Mouse (Mus musculus): Measurements from ENCODE around the gene March11.

March11 gene

DNA sequence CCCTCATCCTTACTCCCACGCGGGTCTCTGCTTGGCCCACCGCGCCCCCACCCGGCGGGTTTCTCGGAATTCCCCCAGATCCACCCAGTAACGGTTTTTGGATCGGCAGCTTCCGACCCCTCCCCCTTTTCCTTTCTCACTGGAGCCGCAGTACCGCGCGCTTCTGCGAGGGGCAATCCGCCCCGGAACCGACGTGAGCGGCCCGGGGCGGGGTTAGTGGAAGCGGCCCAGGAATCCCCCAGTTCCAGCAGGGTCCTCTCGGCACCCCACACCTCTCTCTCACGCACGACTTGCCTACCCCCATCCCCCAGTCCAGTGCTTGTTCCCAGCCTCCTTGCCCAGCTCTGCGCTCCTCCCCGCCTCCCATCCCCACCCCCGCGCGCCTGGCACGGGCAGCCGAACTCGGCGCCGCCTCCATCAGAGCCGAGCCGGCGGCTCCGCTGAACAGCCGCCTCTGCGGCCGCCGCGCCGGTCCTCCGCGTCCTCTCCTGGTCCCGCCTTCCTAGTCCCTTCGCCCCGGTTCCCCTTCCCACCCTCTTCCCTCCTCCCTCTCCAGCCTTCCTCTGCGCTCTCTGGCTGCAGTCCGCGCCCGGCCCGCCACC, at the start of gene March11:
Gene March11 (plus strand): TSS at position 420 of the 602 bp plus-strand sequence.
- in situ Hi-C loops (cut with MboI, MseI): no loop called here

DNA sequence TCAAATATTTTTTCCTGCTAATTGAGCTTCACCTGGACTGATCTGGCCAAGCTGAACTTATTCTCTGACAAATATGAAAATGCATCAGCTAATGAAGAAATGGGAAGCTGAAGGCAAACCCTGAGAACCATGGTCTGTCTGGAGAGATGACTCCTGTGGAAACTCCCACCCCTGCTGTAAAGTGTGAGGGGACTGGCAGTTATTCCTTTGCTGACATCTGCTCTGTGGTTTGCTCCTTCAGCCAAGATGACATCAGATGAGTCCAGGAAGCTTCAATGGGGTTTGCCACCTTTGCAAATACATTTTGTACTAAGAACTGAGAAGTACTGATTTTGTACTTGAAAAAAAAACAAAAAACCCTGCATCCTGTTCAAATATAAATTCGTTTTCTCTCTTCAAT, 46.5 kb upstream of the March11 start:
- in situ Hi-C loops (cut with MboI, MseI): no loop called here

DNA sequence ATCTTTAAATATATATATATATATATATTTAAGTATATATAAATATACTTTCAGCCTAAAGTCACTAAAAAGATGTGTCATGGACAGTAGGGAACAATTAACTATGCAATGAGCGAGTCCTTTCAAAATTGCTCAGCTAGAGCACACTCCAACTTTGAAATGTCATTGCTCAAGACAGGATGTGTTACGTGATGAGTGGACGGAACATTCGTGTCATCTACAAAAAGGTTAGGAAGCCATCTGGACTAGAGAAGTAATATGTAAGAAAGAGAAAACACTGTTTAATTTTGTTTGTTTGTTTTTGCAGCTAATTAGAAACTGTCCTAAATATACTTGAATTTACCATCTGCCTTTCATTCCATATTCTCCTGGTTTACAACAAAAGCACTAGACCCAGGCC, 39.3 kb upstream of the March11 start:
- in situ Hi-C loops (cut with MboI, MseI): no loop called here

DNA sequence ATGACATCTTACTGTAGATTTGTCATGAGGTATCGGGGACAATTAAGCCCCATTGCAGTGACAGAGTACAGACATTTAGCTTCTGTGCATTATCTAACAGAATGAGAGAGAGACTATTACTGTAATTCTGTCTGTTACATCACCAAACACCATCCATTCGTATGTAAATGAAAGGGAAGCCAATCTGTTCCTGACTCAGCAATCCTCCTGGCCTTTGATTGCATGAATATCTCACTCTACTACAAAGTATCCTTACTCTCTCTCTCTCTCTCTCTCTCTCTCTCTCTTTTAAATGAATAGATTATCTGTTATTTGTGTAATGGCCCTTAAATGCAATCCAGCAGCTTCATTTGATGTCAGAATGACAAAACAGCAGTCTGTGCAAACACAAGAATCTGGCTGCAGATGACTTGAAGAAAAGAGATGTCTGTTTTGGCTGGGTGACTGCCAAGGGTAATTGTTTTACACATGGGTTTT, 32.8 kb upstream of the March11 start:
- in situ Hi-C loops (cut with MboI, MseI): no loop called here

DNA sequence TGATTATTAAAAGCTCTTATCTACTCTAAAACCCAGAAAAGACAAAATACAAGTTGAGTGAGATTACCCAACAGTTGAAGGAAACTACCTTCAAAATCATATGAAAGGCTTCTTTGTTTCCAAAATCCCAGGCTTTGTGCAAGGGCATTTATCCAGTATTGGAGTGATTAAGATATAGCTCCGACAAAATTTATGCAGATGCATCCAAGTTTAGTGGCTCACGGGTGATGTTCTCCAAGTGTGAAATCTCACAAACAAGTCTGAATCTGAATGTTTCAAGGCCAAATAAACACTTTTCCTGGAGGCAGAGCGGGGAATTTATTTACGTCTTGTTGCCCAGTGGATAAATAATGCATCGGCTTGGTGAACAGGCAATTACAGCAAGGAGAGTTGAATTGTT, 32.2 kb upstream of the March11 start:
- in situ Hi-C loops (cut with MboI, MseI): no loop called here

DNA sequence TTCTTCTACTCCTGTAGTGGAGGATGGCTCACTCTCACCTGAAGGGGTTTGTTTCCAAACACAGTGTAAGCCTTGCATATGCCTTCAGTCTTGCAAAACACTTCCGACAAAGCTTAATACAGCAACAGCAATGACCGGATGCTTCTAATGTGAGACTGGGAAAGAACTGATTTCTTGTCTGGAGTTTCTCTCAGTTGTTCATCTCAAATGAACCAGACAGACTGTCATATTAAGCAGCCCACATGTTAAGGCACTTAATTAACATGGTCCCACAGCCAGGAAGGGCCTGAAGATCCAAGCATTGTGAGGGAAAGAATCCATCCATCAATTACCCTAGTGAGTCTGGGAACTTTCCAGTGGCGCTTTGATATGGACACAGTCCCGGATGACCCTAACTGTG, 17.0 kb upstream of the March11 start:
- in situ Hi-C loops (cut with MboI, MseI): no loop called here

DNA sequence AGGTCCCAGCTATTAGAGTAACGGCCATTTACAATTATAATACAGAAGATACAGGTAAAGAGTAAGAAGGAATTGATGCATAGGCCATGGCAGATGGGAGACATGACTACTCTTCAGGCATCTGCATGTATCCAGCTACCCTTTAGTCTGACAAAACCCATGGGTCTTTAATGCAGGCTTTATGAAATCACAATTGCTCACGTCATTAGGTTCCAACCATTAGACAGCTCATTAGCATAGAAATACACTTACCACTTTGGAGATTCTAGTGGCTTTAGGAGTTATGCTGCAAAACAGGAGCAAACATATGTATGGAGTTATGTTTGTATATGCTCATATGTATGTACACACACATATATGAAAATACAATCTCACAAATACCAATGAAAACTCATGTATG, 16.0 kb upstream of the March11 start:
- in situ Hi-C loops (cut with MboI, MseI): no loop called here

DNA sequence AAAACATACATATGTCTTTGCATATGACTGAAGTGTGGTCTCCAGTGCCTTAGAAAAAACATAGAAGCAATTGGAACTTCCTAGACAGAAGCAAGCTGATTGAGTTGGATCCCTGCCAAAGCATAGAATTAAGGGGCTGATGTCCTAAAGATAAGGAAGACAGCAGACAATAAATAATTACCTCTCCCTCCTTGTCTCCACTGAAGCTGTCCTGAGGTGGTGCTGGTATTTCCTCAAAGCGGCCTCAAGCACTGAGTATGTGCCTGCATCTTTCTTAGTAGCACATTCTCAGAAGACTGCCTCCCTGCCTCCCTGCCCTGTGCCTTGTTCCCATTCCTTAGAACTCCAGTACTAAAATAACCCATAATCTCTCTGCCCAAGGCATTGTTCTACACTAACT, 15.6 kb upstream of the March11 start:
- in situ Hi-C loops (cut with MboI, MseI): no loop called here

DNA sequence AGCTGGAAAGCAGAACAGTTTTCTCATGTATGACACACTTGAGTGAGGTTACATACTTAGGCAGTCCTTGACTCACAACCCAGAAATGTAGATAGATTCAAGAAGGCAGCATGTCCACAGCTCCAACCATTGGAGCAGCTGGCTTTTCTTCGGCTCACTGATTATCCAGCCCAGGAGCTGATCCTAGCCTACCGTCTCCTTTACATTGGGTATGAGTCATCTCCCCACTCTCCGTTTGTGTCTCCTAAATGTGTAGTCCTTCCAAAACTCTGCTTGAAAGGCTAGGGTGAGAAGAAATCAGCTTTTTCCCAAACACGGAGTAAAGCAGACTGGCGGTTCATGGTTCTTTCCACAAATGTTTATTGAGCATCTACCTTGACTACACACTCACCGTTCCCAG, 10.2 kb upstream of the March11 start:
- in situ Hi-C loops (cut with MboI, MseI): no loop called here

DNA sequence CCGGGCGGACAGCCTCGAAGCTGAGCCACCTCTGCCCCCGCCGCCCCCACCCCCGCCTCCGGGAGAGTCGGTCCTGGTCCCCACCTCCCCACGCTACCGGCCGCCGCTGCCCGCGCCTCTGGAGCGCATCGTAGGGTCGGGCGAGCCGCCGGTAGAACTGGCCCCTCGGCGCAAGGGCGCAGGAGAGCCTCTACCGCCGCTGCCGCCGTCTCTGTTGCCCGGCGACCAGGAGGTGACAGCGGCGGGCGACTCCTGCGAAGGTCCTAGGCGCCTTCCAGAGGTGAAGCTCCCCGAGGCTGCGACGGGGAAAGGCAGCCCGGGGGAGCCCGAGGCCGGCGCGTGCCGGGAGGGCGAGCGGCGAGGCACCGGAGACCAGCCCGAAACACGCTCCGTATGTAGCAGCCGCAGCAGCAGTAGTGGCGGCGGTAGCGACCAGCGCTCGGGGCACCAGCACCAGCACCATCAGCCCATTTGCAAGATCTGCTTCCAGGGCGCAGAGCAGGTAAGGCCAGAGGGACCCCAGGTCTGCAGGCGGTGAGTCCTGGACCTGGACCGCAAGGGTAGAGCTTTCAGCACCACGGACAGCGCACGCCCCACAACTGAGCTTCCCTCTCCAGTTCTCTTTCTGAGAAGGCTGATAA, 563 bp downstream of the March11 start:
- in situ Hi-C loops (cut with MboI, MseI): no loop called here

DNA sequence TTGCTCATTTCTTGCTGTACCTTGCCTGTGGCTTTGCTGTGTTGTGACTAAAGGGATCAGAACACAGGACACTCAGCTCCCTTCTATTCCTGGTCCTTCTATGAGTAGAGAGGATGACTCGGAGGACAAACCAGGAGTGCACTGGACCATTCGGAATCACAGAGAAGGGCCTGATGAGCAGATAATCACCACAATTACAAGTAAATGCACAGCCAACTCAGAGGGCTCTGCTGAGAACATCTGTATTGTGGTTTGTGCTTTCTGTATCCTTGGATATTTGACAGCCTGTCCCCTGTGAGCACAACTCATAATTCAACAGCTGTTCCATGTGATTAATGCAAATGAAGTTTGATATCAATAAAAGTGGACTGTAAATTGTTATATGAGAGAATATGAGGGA, 11.0 kb downstream of the March11 start:
- in situ Hi-C loops (cut with MboI, MseI): loop anchor here in 1 of 2 experiments (10.0 kb wide), 1 partner anchor 535 kb away; no protein-coding TSS in a partner anchor

DNA sequence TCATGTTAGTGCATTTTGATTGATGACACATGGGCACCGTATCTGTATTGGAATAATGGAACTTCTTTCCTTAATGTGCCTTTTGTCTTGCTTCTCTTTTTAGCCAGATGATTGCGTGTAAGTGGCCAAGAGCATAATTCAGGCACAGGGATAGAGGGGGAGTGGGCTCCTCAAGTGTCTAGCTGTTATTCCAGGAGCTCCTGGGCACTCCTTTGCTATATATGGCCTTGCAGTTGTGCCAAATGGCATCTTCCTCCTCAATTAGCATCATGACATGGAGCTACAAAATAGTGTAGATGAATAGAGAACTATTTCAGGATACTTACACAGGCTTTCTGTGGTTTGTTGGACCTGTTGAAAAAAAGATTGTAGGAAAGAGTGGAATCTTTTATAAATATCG, 11.6 kb downstream of the March11 start:
- in situ Hi-C loops (cut with MboI, MseI): loop anchor here in 1 of 2 experiments (10.0 kb wide), 1 partner anchor 536 kb away; no protein-coding TSS in a partner anchor

DNA sequence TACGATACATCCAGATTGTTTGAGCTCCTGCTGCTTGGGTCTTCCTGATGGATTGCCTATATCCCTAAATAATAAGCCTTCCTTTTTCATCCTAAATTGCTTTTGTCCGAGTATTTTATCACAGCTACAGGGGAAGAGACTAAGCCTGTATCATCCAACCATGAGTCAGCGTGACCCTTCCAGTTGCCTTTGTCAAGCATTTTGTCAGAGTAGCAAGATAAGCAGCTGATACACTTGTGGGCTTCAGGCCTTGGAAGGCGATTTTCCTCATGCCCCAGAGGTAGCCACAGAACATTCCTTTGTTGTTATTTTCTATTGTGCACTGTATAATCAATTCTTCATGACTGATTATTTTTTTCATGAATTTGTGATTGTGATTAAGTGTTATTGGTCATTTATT, 14.0 kb downstream of the March11 start:
- in situ Hi-C loops (cut with MboI, MseI): loop anchor here in 1 of 2 experiments (10.0 kb wide), 1 partner anchor 538 kb away; no protein-coding TSS in a partner anchor

DNA sequence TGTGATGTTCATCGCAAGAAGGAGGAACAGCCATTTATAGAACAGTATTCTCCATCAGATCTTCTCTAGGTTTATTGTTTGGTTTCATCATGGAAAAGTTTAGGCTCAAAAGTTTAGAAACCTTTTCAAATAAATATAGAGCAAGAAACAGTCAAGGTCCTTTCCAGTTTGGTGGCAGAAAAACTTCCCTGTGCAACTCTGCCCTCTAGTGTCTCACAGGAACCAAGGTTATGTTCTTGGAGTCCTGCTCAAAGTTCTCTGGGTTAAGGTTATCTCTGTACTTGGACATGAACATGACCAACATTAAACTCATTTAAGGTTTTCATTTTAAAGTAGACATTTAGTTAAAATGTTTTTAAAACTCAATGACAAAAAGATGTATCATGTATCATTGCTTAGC, 18.3 kb downstream of the March11 start:
- in situ Hi-C loops (cut with MboI, MseI): loop anchor here (10.0 to 25.0 kb wide), 2 partner anchors 515 to 542 kb away; no protein-coding TSS in a partner anchor

DNA sequence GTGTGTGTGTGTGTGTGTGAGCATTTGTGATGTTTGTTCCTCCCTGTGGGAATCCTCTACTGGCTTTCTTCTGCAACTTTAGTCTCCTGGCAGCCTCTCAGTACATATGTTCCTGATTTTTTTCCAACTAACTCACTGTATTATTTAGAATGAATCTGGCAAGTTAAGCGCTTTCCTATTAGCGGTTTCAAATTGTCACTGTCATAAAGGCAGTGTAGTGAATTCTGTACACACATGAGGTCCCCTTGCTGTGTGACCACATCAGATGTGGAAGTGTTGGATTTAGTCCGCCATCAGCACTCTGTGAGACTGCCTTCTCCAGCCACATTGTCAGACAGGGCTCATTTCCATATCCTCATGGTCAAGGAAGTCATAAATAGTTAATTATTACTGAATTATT, 26.9 kb downstream of the March11 start:
- in situ Hi-C loops (cut with MboI, MseI): loop anchor here in 1 of 2 experiments (25.0 kb wide), 1 partner anchor 523 kb away; no protein-coding TSS in a partner anchor

DNA sequence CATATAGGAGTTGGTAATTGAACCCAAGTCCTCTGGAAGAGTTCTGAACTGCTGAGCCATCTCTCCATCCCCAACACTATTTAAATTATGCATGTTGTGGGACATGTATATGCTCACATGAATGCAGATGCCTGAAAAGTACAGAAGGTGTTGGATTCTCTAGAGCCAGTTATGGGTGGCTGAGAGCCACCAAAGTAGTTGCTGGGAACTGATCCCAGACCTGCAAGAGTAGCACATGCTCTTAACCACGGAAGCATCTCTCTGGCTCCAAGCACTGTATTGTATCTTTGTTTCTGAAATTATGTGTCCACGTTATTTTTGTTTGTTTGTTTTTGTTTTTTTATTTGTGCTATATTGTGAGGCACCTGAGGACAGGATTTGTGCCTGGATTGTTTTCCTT, 28.9 kb downstream of the March11 start:
- in situ Hi-C loops (cut with MboI, MseI): loop anchor here in 1 of 2 experiments (25.0 kb wide), 1 partner anchor 525 kb away; no protein-coding TSS in a partner anchor

DNA sequence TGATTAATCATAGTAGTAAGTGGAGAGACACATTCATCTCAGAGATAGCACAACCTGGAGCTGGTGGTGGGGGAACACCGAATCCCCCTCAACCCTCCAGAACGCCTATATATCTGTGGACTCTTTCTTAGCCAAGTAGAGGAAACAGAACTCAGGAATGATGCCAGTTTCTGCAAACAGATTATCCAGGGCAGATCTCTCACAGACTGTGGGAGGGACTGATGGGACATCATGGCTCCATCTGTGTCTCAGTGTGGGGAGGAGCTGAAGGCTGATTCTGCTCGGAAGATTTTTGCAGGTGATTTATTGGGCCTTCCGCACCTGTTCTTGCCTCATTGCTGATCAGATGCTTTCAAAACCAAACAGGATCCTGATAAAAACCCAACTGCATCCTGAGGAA, 29.5 kb downstream of the March11 start:
- in situ Hi-C loops (cut with MboI, MseI): loop anchor here in 1 of 2 experiments (25.0 kb wide), 1 partner anchor 526 kb away; no protein-coding TSS in a partner anchor

DNA sequence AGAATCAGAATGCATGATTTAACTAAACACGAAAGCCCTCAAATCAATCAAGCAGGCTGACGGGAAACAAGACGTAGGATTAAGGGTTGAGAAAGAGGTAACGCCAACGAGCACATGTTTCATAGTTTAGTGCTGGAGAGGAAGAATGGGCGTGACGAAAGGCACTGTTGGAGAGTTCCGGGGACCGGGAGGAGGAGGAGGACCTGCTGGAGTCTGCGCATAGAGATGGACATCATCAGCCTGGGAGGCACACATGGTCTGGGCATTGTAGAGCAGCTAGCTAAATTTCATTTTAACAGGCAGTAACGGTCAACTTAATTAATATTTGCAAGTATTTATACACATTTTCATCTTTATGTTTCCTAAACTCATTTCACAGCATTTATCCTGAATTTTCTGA, 31.6 kb downstream of the March11 start:
- in situ Hi-C loops (cut with MboI, MseI): loop anchor here in 1 of 2 experiments (25.0 kb wide), 1 partner anchor 528 kb away; no protein-coding TSS in a partner anchor

DNA sequence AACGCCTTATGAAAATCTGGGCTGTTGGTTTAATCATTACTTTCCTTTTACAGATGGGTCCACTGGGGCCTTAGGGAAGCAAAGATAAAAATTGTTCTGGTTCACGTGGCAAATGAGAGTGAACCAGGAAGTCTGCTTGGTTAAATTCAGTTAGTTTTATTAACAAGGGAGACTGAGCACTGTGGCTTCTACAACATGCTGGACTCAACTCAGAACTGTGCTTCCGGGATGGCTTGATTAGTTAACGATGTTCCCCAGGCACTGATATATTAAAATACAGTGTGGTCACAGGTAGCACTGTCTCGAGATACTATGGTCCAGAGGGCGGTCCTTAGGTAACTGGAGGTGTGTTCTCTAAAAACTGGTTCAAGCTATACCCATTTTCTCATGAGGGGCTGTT, 32.1 kb downstream of the March11 start:
- in situ Hi-C loops (cut with MboI, MseI): loop anchor here in 1 of 2 experiments (25.0 kb wide), 1 partner anchor 529 kb away; no protein-coding TSS in a partner anchor

DNA sequence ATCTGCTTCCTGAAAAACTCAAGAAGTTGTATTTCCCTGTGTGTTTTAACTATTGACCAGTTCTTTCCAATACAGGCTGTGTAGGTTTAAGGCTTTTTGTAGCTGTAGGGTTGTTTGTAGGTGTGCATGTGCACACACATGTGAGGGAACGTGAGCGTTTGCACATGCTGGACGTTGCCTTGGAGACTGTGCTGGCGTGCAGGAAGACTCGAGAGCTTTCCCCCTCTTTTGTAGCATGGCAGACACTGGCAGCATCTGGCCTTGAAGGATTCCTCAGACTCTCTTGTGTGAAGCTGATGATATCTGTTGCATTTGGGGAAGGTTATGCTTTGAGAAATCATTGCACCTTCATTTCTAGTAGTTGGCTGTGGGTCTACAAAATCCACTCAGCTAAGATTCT, 35.5 kb downstream of the March11 start:
- in situ Hi-C loops (cut with MboI, MseI): loop anchor here in 1 of 2 experiments (25.0 kb wide), 1 partner anchor 532 kb away; no protein-coding TSS in a partner anchor

DNA sequence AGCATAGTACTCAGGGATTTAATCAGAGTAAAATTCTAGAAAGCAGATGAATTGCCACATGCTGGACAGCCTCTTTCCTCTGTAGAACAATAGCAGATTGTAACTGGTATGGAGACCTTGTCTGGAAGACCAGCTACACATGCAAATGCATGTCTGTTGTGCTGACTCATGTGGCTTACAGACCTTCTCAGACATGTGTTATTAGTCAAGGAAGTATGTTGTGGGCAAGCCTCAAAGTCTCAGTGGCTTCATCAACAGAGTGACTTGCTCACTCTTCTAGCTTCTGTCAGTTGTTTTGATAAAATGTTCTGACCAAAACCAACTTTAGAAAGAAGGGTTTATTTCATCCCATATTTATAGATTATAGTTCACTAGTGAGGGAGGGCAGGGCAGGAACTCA, 44.8 kb downstream of the March11 start:
- in situ Hi-C loops (cut with MboI, MseI): loop anchor here in 1 of 2 experiments (25.0 kb wide), 1 partner anchor 1034 kb away; no protein-coding TSS in a partner anchor

DNA sequence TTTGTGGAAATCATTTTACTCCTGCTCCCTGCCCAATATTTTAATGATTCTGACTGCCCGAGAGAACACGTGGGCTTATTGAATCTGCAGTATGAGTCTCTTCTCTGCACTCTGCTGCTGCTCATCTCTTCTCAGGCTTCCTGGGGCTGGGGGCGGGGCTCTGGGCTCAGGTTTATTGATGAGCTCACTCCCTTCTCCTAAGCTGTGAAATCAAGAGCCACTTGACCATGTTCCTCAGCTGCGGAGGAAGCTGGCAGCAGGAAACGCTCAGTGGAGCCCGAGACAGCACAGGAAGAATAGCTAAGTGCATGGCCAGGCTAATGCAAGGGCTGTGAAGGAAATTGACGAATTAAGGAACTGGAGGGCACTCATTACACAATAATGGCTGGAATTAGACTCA, 56.5 kb downstream of the March11 start:
- in situ Hi-C loops (cut with MboI, MseI): loop anchor here in 1 of 2 experiments (25.0 kb wide), 1 partner anchor 1022 kb away; no protein-coding TSS in a partner anchor
